Mouse (Mus musculus) olfactory bulb, adult 2 months (tissue): Measurements from ENCODE around the gene Dync1i1.

Experiments
- CTCF ChIP-seq: fragments of 200-500 bp; IDR thresholded peaks from 2 replicates; pipeline ENCODE4 v1.5.1; 2012; ENCODE audit warnings: low read depth, mild to moderate bottlenecking, low read length, moderate library complexity; ENCODE audit not compliant: insufficient read depth
- POLR2A ChIP-seq: fragments of 200-500 bp; IDR thresholded peaks from 2 replicates; pipeline ENCODE4 v1.6.1; 2012; ENCODE audit warnings: mild to moderate bottlenecking, low read depth, low read length, moderate library complexity; ENCODE audit not compliant: insufficient read depth

DNA sequence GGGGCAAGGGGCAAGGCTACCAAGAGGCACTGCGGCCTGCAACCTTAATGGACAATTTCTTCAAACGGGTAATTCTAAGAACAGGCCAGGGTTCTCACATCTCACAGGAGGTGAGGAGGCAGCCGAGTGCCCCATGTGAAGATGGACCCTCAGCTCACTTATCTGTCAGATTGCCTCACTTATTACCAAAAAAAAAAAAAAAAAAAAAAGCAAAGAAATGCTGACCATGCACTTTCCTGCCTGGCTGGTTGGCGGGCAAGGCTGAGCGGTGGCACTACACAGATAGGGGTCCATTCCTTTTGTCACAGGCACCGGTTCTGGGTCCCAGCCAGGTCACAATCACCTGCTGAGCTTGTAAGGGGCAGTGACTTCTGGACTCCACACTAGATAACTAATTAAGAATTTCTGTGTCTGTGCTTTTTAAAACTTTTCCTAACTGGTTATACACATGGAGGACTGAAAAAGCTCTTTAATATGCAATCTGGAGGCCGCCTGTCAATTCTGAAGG is 350.6 kb downstream of the Dync1i1 start:
- no peak for TF ChIP-seq POLR2A
- TF ChIP-seq CTCF, result no peak
